Mouse (Mus musculus) adrenal gland (tissue): ENCODE measurements around the gene H2-Q4.
"Not testable (repeated sequence)": the region's sequence is repeated elsewhere in the genome, so short reads cannot be mapped to it uniquely, and the experiment has no call there.

Experiments used
- intact Hi-C: fragments of 180-260 bp; cut with DNase I; formaldehyde crosslinking; loops from one replicate; pipeline ENCODE4 v1.15.1; 2025
- long read RNA-seq, 2 experiments: library from polyadenylated mRNA; unstranded; transcript quantifications; one replicate each; pipeline ENCODE4 v2.0.0; 2020; ENCODE audit warnings: borderline replicate concordance in 1 of 2; ENCODE audit not compliant: insufficient replicate concordance in 1 of 2

The H2-Q4 gene
- long read RNA-seq, experiment 1 = 0 reads
- long read RNA-seq, experiment 2 = 0 reads

DNA sequence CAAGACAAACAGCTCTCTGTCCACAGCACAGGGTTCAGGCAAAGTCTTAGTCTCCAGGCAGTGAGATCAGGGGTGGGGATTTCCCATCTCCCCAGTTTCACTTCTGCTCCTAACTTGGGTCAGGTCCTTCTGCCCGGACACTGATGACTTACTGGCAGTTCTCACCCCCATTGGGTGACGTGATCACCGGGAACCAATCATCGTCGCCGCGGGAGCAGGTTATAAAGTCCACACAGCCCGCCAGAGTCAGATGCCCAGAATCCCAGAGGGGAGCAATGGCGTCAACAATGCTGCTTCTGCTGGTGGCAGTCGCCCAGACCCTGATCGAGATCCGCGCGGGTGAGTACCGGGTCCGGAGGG lies at the start of gene H2-Q4:
TSS of gene H2-Q4 (plus strand) at position 249 of the 360 bp plus-strand sequence.
- intact Hi-C loops = no loop called here

GRCm38 (mm10) chr17:35329714-35330113 lies 49.7 kb upstream of the H2-Q4 start:
- intact Hi-C loops = not testable (repeated sequence)

DNA sequence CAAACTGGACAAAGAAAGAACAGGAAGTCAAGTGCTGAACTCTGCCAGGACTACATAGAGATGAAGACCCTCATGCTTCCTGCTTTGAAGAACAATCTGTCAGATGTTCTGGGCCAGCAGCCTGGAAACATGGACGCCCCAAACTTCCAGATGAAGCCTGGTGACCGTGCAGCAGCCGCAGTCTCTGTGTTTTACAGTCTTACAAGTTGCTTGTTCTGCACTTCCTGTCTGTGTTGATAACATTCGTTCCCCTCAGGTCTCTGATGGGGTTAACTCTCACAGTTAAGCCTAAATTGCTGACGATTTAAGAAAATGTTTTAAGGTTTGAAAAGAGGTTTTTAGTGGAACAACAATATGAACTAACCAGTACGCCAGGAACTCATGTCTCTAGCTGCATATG lies 47.9 kb upstream of the H2-Q4 start:
- intact Hi-C loops = not testable (repeated sequence)

- intact Hi-C loops = no loop called here
Measured at GRCm38 (mm10) chr17:35342071-35342671, 37.2 kb upstream of the H2-Q4 start, which contains the start of gene H2-Q2. H2-Q2 (plus strand) TSS chr17:35342242.

DNA sequence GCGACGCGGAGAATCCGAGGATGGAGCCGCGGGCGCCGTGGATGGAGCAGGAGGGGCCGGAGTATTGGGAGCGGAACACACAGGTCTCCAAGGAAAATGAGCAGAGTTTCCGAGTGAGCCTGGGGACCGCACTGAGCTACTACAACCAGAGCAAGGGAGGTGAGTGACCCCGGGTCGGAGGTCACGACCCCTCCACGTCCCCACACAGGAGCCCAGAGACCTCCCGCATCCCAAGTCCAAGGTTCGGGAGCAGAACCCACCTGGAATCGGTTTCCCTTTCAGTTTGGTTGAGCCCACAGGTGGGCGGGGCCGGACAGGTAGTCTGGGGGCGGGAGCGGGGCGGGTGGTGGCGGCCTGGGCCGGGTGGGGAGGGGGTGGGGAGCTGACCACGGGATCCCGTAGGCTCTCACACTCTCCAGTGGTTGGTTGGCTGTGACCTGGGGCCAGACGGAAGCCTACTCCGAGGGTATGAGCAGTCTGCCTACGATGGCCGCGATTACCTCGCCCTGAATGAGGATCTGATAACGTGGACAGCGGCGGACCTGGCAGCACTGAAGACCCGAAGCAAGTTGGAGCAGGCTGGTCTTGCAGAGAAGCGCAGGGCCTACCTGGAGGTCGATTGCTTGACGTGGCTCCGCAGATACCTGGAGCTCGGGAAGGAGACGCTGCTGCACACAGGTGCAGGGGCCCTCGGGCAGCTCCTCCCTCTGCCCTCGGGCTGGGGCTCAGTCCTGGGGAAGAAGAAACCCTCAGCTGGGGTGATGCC lies 36.5 kb upstream of the H2-Q4 start:
- intact Hi-C loops = no loop called here

GRCm38 (mm10) chr17:35347659-35348058 lies 31.8 kb upstream of the H2-Q4 start:
- intact Hi-C loops = not testable (repeated sequence)

DNA sequence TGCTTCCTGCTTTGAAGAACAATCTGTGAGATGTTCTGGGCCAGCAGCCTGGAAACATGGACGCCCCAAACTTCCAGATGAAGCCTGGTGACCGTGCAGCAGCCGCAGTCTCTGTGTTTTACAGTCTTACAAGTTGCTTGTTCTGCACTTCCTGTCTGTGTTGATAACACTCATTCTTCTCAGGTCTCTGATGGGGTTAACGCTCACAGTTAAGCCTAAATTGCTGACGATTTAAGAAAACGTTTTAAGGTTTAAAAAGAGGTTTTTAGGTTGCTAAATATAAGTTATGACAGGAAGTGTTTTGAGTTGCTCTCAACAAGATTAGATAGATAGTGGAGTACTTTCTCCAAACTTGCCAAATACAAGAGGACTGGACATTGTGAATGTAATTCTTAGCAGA lies 26.1 kb upstream of the H2-Q4 start:
- intact Hi-C loops = not testable (repeated sequence)

DNA sequence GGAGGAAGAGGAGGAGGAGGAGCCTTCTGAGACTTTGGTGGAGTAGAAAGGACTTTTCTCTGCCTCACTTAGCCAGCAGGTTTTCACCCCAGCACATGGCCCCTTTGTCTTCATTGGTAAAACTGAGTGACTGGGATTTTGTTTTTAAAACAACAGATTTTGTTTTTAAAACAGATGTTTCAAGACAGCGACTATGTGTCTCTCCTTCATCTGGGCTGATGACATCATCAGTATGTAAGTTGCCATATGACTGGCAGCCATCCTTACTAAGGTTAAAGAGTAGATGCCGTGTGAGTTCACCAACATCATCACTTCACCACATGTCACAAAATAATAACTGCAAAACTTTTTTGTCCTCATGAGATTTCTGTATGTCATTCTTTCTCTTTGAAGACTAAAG lies 25.3 kb upstream of the H2-Q4 start:
- intact Hi-C loops = no loop called here

- intact Hi-C loops = loop anchor here (5.0 kb wide), 1 partner anchor 1400 kb away; the partner anchor contains the start of genes Rps18 and Vps52
Measured at GRCm38 (mm10) chr17:35357086-35357485, 22.3 kb upstream of the H2-Q4 start.

- intact Hi-C loops = loop anchor here (1.0 to 5.0 kb wide), 2 partner anchors 40 to 1402 kb away; partner anchors contain the start of genes Rps18 and Vps52
Measured at GRCm38 (mm10) chr17:35358763-35359469, 20.5 kb upstream of the H2-Q4 start.

GRCm38 (mm10) chr17:35359470-35359862 lies 20.0 kb upstream of the H2-Q4 start:
- intact Hi-C loops = loop anchor here (1.0 to 5.0 kb wide), 2 partner anchors 40 to 1402 kb away; partner anchors contain the start of genes Rps18 and Vps52

DNA sequence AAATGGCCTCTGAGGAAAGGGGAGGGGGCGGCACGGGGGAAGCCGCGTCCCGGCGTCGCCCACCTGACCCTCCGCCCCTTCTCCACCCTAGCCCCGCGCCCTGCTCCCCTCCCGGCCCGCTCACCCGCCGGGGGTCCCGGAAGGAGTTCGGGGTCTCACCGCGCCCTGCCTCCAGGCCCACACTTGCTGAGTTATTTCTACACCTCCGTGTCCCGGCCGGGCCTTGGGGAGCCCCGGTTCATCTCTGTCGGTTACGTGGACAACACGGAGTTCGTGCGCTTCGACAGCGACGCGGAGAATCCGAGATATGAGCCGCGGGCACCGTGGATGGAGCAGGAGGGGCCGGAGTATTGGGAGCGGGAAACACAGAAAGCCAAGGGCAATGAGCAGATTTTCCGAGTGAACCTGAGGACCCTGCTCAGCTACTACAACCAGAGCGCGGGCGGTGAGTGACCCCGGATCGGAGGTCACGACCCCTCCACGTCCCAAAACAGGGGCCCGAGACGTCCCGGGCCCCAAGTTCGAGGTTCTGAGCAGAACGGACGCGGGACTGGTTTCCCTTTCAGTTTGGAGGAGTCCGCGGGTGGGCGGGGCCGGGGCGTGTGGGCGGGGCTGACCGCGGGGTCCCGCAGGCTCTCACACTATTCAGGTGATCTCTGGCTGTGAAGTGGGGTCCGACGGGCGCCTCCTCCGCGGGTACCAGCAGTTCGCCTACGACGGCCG lies 473 bp downstream of the H2-Q4 start:
- intact Hi-C loops = no loop called here

GRCm38 (mm10) chr17:35389796-35390195 lies 10.4 kb downstream of the H2-Q4 start:
- intact Hi-C loops = not testable (repeated sequence)

DNA sequence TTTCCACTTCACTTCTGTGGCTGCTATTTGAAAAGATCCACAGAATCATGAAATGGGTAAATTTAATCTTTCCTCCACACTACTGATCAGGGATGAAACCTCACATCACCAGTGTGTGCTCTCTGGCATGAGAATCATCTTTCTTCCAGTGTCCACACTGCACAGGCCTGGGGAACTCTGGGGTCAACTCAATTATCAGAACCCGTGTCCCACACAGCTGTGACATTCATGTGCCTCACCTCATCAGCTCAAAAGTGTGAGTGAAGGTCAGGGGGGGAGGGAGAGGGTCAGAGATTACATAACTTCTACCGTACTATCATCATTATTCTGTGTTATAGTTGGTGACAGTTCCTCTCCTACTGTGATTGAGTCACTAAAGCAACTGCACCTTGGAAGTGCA lies 13.3 kb downstream of the H2-Q4 start:
- intact Hi-C loops = not testable (repeated sequence)

- intact Hi-C loops = not testable (repeated sequence)
Measured at GRCm38 (mm10) chr17:35393864-35394800, 14.7 kb downstream of the H2-Q4 start.

DNA sequence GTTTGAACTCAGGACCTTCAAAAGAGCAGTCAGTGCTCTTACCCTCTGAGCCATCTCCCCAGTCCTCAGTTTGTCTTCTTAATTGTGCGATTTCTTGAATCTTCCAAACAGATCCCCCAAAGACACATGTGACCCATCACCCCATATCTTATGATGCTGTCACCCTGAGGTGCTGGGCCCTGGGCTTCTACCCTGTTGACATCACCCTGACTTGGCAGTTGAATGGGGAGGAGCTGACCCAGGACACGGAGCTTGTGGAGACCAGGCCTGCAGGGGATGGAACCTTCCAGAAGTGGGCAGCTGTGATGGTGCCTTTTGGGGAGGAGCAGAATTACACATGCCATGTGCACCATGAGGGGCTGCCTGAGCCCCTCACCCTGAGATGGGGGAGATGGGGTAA lies 17.5 kb downstream of the H2-Q4 start:
- intact Hi-C loops = not testable (repeated sequence)

DNA sequence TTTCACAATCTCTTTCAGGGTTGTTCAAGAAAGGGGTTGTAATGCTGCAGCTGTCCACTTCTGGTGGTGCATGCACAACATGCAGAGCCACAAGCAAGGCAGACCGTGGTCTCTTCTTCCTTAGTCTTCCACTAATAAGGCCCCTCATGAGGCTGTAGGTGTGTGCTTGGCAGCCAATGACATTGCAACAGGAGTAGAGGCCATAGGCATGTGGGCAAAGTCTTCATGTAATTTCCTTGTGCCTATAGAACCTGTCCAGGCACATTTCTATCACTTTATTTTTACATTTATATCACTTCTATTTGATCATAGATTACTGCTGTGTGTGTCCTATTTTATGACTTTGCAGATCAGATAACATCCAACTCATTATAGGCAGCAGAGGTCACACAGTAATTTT lies 33.6 kb downstream of the H2-Q4 start:
- intact Hi-C loops = not testable (repeated sequence)

DNA sequence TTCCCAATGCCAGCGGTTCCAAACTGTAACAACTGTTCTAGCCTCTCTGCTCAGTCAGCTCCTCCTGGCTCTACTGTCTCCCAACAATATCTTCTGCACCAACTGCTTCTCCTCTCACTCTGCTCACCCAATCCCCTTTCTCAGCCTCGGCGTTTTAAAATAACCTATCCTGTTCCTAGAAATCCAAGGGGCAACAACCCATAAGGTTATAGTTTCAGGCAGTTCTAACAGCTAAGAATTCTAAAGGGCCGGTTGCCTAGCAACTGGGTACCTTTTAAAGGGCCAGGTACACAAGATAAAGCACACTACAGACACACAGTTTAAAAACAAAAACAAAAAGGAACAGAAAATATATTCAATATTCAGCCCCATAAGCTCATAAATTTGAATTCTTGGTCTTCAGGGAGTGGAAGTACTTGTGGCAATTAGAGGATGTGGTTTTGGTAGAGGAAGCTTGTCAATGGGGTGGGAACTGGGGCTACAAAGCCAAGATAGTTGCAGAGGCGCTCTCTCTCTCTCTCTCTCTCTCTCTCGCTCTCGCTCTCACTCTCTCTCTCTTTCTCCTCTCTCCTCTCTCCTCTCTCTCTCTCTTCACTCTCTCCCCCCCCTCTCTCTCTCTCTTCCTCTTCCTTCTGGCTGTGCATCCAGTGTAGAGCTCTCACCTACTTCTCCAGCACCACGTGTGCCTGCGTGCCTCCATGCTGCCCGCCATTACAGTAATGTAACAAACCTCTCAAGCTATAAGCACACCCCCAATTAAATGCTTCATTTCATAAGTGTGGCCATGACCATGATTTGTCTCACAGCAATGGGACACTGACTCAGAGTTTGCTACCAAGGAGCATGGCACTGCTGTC lies 36.1 kb downstream of the H2-Q4 start:
- intact Hi-C loops = not testable (repeated sequence)

DNA sequence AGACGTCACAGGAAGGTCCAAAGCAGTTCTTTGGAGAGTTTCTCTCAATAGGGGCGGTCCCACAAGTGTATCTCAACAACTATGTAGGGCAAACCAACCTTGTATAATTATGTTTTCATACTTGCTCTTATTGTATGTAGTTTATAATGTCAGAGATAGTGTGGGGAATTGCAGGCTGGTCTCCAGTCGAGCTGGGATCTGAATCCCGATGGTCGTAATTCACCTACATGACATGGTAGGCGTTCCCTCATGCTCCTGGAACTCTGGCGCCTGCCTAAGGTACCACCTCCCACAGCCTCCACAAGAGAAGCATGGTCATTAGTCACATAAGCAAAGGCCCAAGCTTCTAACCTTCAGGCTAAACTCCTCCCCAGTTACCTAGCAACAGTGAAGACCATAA lies 39.4 kb downstream of the H2-Q4 start:
- intact Hi-C loops = no loop called here
